Mouse (Mus musculus): ENCODE data around the gene Ptms.
"Not testable (repeated sequence)": the region's sequence is repeated elsewhere in the genome, so short reads cannot be mapped to it uniquely, and the experiment has no call there.

Ptms gene

GRCm38 (mm10) chr6:124904161-124904981 lies 15.5 kb downstream of the Ptms start:
- DNase-seq (ENCODE audit: low spot score), result peak; percentile 88

GRCm38 (mm10) chr6:124903580-124904151 lies 16.2 kb downstream of the Ptms start:
- DNase-seq (ENCODE audit: low spot score), result peak; percentile 96

DNA sequence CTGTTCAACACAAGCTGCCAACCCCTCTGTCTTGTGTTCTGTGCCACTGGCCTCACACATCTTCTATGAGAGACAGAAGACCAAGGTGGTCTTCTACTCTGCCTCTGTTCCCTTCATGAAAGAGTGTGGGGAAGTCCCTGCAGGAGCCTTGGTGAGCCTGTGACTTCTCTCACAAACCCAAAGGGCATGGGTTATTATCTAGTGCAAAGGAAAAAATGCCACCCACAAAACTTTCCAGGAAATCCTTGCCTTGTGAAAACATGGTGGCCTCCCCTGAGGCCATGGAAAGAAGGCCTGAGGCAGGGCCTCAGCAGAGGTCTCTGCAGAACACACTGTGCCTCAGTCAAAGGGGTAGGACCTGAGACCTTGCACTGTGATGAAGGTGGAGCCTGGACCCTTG lies 18.1 kb downstream of the Ptms start:
- DNase-seq (ENCODE audit: low spot score), result no peak

DNA sequence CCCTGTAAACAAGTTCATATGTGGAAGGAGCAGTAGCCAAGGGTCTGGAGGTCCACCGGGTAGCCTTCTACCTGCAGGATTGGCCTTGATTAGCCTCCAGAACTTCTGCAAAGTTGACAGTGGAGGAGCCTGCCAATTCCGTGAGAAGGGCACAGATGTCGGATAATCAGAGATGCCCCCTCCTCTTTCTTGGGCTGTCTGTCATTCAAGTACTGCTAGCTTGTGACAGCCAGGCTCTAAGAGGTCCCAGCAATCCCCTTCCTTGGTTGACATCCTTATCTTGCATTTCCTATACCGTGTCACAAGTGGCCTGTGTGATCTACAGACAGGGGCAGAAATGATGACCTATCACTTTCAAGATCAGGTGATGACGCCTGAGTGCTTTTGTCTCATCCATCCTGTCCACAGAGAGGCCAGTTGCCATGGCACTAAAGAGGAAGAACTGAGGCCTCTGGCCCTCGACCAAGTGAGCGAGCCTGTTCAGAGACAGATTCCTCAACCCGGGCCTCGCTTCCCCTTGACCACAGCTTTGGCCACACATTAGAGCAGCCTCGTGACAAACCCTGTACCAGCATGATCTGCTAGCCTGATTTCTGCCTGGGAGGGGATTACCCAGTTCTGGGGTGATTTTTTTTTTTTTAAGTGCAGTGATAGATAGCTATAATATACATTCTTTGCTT lies 19.0 kb downstream of the Ptms start:
- DNase-seq (ENCODE audit: low spot score), result no peak

DNA sequence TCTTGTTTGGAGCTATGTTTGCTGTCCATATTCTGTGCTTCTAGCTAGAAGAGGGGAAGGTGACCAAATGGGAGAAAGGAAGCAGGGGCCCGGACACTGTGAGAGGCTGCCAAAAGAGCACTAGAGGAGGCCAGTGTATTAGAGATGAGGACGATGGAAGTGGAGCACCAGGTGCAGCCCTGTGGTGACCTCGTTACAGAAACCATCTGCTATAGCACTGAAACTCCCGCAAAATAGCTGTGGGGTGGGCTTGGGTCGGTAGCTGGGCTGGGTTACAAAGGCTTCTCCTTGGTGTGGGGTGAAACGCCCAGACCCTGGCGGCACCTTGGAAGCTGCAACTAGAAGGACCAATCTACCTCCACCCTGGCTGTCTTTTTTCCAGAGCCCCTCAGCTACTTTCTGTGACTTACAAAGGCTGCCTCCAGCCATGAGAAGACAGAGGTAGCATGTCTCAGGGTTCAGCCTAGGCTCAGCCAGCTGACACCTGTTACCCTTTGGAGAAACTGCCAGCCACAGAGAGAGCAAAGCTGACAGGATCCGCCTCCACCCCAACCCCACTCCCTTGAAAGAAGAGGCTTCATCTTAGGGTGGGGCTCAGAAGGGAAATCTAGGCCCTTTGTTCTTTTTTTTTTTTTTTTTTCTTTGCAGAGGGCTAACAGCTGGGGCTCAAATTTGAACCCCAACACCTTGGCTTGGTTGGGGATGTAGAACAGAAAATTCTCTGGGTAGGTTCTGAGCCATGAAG lies 19.7 kb downstream of the Ptms start:
- no peak for DNase-seq (ENCODE audit: low spot score)

DNA sequence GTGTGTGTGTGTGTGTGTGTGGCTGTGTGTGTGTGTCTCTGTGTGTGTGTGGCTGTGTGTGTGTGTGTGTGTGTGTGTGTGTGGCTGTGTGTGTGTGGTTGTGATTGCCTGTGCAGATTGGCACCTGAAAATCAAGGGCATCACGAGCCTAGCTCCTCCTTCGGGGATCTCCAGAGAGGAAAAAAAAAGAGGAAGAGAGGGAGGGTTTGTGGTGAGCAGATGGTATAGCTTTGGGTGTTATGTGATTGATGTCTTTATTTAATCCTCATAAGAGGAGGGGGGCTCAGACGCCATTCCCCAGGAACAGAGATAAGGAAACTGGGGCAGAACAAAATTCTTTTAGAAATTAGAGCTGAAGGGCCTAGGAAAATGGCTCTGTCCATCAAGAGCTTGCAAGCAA lies 21.5 kb downstream of the Ptms start:
- DNase-seq (ENCODE audit: low spot score), result no peak

GRCm38 (mm10) chr6:124894113-124894512 lies 25.8 kb downstream of the Ptms start:
- DNase-seq (ENCODE audit: low spot score), result not testable (repeated sequence)

DNA sequence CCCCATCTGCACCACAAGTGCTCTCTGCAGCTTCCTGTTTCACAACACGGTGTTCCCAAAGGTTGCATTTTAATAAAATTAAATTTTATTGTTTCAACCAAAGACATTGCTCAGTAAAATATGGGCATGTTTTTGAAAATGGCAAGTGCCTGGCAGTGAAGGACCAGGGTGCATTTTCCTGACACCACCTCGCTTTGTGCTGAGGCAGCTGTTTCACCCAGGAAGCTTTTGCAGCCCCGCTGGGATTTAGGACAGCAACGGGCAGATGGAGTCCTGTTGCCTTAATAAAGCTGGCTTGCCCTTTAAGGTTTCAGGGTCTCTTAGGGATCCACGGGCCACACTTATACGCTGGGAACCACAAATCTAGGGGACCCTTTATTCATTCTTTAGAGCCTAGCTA lies 28.9 kb downstream of the Ptms start:
- DNase-seq (ENCODE audit: low spot score), result no peak

DNA sequence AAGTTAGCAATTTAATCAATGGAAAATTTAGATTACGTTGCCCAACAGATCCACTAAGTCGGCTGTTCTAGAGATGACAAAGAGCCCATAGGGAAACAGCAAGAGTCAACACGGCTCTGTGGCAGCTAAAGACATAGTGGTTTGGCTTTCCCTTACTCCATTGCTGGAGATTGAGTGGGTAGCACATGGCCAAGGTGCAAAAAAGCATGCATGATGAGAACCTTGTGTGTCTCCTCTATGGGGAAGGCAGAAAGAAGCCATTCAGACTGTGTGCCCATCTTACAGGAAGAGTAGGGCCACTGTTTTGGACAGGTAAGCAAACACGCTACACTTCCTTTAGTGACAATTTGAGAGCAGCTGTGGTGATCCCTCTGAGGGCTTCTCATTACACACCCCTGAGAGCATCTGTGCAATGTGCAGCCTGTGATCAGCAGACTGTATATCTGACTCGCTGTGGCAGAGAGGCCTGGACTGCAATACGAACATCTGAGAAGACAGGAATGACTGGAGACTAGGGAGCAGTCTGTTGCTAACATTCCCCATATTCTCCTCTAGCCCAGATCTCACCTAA lies 31.3 kb downstream of the Ptms start:
- DNase-seq (ENCODE audit: low spot score), result no peak

GRCm38 (mm10) chr6:124887986-124888385 lies 31.9 kb downstream of the Ptms start, which contains the start of gene Cd4:
TSS of gene Cd4 (minus strand) at chr6:124888221.
- no peak for DNase-seq (ENCODE audit: low spot score)

DNA sequence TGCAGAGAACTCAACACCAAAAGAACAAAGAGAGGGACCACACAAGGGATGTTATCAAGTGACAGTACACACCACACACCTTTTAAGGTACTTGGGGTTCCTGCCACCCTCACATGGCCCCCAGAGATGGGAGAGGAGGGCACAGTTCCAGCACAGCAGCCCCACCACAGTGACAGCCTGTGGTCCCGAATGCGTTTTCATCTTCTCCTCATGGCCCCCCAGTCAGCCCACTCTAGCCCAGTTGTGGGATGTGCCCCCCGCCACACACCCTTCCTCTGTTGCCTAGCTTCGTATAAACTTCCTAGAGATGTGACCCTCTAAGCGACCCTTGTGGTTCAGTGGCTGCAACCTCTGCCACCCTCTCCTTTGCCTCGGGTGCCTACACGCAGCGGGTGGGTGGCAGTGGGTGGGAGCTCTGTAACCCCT lies 33.9 kb downstream of the Ptms start:
- DNase-seq (ENCODE audit: low spot score), result no peak

DNA sequence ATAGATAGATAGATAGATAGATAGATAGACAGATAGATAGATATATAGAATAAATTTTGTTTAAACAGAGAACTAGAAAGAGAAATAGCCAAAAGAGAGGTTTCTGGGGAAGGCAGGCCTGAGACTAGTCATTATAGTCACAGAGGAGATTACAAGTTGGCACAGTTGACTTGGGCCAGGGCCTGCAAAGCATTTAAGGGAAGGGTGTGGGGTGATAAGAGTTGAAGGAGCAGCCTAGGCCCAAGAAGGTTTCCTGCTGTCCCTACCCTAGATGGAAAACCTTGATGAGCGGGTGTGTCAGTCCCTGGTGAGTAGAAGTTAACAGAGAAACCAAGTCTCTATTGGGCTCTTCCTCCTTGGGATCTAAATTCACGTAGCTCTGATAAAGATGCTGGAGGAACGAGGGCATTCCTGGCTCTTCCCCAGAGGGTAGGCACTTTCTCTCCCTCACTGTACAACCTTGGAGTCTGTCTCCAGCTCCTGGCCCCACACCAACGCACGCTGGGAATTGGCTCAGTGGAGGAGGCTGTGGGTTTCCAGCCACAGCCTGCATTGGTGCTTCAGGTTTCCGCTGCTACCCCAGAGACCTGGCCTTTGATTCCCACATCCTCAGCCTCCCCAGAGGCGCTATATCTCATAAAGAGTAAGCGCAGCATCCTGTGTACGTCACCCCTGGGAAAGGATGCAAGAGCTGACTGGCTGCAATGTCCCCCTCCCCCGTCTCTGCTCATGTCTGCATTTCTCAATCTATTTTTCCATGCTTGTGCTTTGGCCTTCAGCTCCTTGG lies 35.0 kb downstream of the Ptms start:
- DNase-seq (ENCODE audit: low spot score), result no peak

DNA sequence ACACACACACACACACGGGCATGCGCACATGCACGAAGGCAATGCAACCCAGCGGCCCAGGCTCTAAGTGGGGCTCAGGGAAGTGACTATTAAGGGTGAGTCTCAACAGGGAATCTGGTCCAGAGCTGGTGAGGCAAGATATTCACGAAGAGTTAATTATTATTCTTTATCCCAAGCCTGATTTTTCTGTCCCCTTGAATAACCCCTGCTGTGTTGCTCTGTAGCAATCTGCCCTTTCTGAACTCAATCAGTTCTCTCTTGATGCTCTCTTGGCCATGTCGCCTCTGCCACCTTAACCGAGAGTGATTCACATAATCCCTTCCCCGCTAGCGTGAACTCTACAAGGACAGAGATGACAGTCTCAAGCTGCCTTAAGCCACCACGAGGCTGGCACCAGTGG lies 36.6 kb downstream of the Ptms start:
- DNase-seq (ENCODE audit: low spot score), result no peak

DNA sequence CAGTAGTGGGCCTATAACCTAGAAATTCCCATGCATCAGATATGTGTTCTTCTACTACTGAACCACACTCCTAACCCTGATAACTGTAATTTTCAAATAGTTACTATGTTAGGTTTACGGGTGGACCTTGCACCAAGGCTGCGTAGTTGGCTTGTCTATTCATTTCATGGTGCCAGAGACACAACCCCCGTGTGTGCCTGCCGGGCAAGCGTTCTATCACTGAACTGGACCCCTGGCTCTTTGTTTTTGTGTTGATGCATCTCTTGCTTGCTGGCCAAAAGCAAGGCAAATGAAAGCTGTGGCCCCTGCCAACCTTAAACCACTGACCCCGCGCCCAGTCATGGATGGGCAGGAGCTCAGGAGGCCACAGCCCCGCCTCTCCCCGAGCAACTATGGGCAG lies 38.1 kb downstream of the Ptms start:
- DNase-seq (ENCODE audit: low spot score), result no peak

DNA sequence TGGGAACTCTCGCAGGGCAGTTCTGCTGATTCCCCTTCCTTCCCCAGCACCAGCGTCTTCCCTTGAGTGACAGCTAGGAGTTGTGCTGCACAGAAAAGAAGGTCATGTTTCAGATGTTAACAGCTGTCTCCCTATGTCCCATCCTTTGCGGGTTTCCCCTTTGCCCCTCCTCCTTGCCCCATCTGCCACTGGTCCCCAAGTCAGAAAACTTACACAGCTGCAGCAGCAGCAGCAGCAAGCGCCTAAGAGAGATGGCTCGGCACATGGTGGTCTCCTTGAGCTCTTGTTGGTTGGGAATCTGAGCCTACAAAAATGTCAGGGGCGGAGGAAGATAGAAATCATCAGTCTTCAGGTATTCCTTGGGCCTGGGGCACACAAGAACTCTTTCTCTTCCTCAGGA lies 40.5 kb downstream of the Ptms start:
- no peak for DNase-seq (ENCODE audit: low spot score)

- no peak for DNase-seq (ENCODE audit: low spot score)
Observed at GRCm38 (mm10) chr6:124874348-124874747, 45.6 kb downstream of the Ptms start.

DNA sequence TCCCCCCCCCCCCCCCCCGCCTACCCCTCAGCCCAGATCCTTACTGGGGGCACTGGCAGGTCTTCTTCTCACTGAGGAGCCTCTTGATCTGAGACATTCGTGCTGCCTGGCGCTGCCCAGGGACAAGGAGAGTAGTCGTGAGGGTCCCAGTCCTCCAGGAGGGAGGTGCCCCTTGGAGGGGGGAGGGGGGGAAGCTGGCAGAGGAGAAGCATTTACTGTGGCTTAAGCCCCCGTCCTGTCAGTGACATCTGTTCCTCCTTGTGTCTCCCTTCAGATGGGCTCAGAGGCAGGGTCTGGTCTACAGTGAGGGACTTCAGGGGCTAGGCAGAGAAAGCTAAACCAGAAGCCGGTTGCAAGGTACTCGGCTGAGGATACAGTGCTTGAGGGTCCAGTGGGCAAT lies 53.3 kb downstream of the Ptms start:
- DNase-seq (ENCODE audit: low spot score), result no peak

- DNase-seq (ENCODE audit: low spot score), result no peak
Observed at GRCm38 (mm10) chr6:124865766-124866362, 54.0 kb downstream of the Ptms start.

Data from lung, postnatal 25 days (tissue).